Mouse (Mus musculus) spleen, postnatal 36 days (tissue): ENCODE results near the gene Olfr1200.

Experiments
- DNase-seq, 2 experiments: peaks; one replicate each; pipeline ENCODE4 v3.0.0; 2022; ENCODE audit warnings: low spot score in 2 of 2, mixed read lengths in 1 of 2

Olfr1200 gene

DNA sequence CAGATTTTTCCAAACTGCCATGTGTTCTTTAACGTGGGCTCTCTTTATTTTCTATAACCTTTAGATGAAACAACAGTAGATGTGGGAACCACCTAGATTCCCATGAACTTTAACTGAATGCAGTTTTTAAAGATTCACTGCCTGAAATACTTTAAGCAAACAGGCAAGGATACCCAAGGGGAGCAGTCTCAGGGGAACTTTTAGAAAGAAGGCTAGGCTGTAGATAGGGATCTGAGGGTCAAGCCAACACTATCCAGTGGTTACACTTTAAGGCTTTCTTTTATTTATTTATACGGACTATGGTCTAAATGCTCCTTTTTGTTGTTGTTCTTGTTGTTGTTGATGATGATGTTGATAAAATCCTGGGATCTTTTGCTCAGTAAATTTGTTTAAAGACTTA, at the start of gene Olfr1200:
TSS of gene Olfr1200 (minus strand) at position 101 of the 400 bp plus-strand sequence.
- DNase-seq, result no peak

- no peak for DNase-seq
These were observed 43.9 kb upstream of the Olfr1200 start, which contains the start of gene Olfr1202 for GRCm38 (mm10) chr2:88814196-88814595. Olfr1202 (plus strand) TSS chr2:88814496.

GRCm38 (mm10) chr2:88792736-88793135, 22.4 kb upstream of the Olfr1200 start, which contains the start of gene Olfr1201:
Olfr1201 (plus strand) TSS chr2:88793036.
- no peak for DNase-seq

DNA sequence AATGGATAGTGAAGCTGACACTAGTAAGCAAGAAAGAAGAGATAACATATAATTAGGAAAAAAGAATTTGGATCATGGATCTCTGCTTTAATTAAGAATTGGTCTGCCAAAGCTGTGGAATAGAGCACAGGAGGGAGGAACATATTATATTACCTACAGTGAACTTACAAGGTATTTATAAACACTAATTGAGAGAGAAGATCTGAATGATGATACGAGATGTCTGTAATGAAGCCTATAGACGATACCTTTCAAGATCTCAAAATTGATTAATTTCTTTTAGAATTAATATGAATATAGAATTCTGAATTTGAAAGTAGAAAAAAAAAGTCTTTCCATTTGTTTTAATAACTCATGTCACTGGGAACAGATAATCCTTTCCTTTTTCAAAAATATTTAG, 9.9 kb downstream of the Olfr1200 start, which contains the start of gene Olfr1199:
TSS of gene Olfr1199 (minus strand) at position 101 of the 400 bp plus-strand sequence.
- DNase-seq, result no peak

DNA sequence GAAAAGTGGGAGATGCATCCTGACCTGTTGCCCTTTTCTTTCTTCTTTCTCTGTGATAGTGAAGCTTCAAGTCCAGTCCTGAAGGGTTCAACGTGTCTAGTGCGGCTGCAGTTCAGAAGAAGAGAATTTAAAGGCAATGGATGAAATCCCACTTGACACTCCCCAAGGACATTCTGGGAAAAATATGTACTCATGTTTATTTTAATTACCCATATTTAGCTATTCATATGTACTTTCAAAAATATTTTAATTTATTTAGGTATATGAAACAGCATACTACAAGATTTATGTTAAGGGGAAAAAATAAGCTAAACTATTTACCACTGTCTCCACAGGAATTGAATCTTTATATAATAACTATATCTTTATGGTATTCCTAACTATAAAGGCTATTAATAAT, 19.0 kb downstream of the Olfr1200 start, which contains the start of gene Olfr1198:
TSS of gene Olfr1198 (minus strand) at position 101 of the 400 bp plus-strand sequence.
- DNase-seq, result no peak

DNA sequence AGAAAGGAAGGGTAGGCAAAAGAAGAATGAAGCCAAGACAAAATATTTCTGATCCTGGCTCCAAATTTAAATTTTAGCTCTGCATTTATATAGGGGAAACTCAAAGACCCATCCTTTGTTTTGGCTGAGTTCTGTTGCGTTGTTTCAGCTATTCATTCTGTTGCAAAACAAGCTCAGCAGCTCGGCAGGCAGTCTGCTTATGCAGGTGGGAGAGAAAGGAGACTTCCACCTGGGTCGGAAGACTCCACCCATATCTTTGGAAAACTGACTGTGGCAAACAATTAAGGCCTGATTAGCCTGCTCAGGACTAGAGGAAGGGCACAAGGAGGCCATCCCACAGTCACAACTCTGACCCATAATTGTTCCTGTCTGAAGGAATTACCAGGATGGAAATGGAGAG, 26.9 kb downstream of the Olfr1200 start:
- no peak for DNase-seq

GRCm38 (mm10) chr2:88732266-88732665, 38.0 kb downstream of the Olfr1200 start, which contains the start of gene Olfr1197:
Olfr1197 (minus strand) TSS chr2:88732366.
- no peak for DNase-seq
